Mouse (Mus musculus): ENCODE measurements at regions not wholly inside any gene's neighbourhood (a gene's known extent, or its start where the extent isn't known, plus 50 kb on each side); places are given as distances from the start of the nearest gene placed in this dataset.

DNA sequence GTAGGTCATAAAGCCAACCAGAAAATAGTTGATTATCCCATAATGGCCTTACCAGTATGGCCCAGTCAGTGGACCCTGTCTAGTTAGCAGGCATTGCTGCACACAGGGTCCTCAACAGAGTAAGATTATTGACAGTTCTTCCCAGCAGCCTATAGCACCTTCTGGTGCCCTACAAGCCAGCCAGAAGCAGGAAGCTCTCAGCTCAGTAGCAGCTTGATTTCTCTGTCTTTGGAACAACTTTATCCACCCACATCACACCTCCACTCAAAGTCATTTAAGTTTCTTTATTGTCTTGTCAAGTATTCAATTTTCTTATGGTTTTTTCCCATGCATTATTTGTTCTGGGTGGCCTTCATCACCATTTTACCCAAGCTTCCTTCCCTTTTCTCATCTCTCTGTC is 108.8 kb upstream of the Adra1d start:
- Histone ChIP-seq H3K4me1 (replicated peaks; ENCODE audit: control insufficient read depth, insufficient read depth, low read length) (no peaks in the 10 kb centered on the region), H3K4me2 (replicated peaks) (no peak overlapping the region), H3K9me3 (ENCODE audit: control insufficient read depth, low read length) (no peaks in the 10 kb centered on the region), H3K4me3 (replicated peaks; ENCODE audit: low read length) (no peak overlapping the region), H3K27ac (no peak overlapping the region), H3K9ac (no peak overlapping the region), H3K27me3 (ENCODE audit: control insufficient read depth, insufficient read depth, low read length) (no peaks in the 10 kb centered on the region), H3K36me3 (replicated peaks; ENCODE audit: control insufficient read depth, insufficient read depth) (no peaks in the 10 kb centered on the region)
- DNase-seq (ENCODE audit: low spot score) (no peak), ATAC-seq (ENCODE audit: low FRiP score) (no peak)

DNA sequence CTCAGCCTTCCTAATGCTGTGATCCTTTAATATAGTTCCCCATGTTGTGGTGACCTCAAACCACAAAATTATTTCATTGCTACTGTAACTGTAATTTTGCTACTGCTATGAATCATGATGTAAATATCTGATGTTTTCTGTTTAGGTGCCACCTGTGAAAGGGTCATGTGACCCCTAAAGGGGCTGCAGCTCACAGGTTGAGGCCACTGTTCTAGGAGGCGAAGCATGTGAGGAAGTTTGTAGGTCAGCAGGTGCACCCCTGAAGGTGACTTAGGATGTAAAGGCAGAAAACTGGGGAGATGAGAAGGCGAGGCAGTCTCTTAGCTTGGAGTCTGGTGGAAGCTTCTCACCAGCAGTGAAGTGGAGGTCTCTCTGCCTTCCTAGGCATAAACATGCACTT is 105.8 kb upstream of the Adra1d start:
- 95% methylated on average over 2 of the region's 2 CpGs for WGBS
- Histone ChIP-seq H3K9ac (no peak overlapping the region), H3K9me3 (ENCODE audit: control insufficient read depth, low read length) (no peaks in the 10 kb centered on the region), H3K4me2 (replicated peaks) (no peak overlapping the region), H3K27me3 (ENCODE audit: control insufficient read depth, insufficient read depth, low read length) (no peaks in the 10 kb centered on the region), H3K27ac (no peak overlapping the region), H3K4me3 (replicated peaks; ENCODE audit: low read length) (no peak overlapping the region), H3K4me1 (replicated peaks; ENCODE audit: control insufficient read depth, insufficient read depth, low read length) (no peaks in the 10 kb centered on the region), H3K36me3 (replicated peaks; ENCODE audit: control insufficient read depth, insufficient read depth) (no peaks in the 10 kb centered on the region)
- ATAC-seq (ENCODE audit: low FRiP score) = no peak
- DNase-seq (ENCODE audit: low spot score) = no peak

DNA sequence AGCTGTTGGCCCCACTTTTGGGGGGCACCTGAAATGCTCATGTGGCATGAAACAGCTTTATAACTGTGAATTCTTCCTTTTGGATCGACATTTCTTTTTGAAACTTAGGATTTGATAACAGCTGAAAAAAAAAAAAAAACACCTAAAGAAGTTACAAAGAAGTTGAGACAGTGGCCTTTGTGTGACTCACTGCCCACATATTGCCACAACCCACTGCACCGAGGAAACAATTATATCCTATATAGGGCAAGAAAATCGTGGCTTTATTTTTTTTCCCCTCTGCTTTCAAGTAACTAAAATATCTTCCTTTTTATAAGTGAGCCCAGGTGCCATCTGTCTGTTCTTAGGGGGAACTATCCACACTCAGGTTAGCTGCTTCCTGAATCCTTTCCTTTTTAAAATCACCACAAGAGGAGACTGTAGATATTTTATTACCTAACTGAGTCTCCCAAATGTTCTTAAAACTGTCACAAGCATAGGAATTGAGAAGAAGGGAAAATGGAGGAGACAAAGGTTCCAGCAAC is 104.8 kb upstream of the Adra1d start:
- H3K36me3 ChIP-seq (replicated peaks; ENCODE audit: control insufficient read depth, insufficient read depth) = no peaks in the 10 kb centered on the region
- H3K27me3 ChIP-seq (ENCODE audit: control insufficient read depth, insufficient read depth, low read length) = no peaks in the 10 kb centered on the region
- H3K4me1 ChIP-seq (replicated peaks; ENCODE audit: control insufficient read depth, insufficient read depth, low read length) = no peaks in the 10 kb centered on the region
- H3K27ac ChIP-seq = no peak overlapping the region
- H3K4me2 ChIP-seq (replicated peaks) = no peak overlapping the region
- ATAC-seq (ENCODE audit: low FRiP score) (no peak), DNase-seq (ENCODE audit: low spot score) (no peak)
- WGBS = 76% methylated on average over 3 of the region's 3 CpGs
- H3K4me3 ChIP-seq (replicated peaks; ENCODE audit: low read length) = no peak overlapping the region
- H3K9ac ChIP-seq = no peak overlapping the region
- H3K9me3 ChIP-seq (ENCODE audit: control insufficient read depth, low read length) = no peaks in the 10 kb centered on the region

DNA sequence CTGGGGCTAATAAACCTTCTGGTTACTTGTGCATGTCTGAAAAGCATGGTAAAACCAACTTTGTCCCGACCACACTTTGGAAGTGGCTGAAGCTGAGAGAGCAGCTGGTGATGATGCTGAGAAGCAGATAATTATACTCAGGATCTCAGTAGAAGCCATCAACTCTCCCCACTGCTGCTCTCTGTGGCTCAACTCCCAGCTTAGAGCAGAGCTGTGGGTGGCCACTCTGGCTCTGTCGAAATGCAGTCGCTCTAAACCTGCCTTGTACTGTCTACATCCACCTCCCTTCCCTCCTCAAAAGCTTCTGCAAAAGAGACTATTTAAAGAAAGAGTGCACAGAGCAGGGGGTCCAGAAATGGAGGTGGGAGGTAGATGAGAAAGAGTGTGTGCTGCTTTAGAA is 102.5 kb upstream of the Adra1d start:
- Histone ChIP-seq H3K27me3 (ENCODE audit: control insufficient read depth, insufficient read depth, low read length) (no peaks in the 10 kb centered on the region), H3K9me3 (ENCODE audit: control insufficient read depth, low read length) (no peaks in the 10 kb centered on the region), H3K4me1 (replicated peaks; ENCODE audit: control insufficient read depth, insufficient read depth, low read length) (no peaks in the 10 kb centered on the region), H3K27ac (no peak overlapping the region), H3K36me3 (replicated peaks; ENCODE audit: control insufficient read depth, insufficient read depth) (no peaks in the 10 kb centered on the region), H3K4me2 (replicated peaks) (no peak overlapping the region), H3K9ac (no peak overlapping the region), H3K4me3 (replicated peaks; ENCODE audit: low read length) (no peak overlapping the region)
- WGBS = 89% methylated on average over 3 of the region's 3 CpGs
- DNase-seq (ENCODE audit: low spot score) = no peak
- ATAC-seq (ENCODE audit: low FRiP score) = no peak

DNA sequence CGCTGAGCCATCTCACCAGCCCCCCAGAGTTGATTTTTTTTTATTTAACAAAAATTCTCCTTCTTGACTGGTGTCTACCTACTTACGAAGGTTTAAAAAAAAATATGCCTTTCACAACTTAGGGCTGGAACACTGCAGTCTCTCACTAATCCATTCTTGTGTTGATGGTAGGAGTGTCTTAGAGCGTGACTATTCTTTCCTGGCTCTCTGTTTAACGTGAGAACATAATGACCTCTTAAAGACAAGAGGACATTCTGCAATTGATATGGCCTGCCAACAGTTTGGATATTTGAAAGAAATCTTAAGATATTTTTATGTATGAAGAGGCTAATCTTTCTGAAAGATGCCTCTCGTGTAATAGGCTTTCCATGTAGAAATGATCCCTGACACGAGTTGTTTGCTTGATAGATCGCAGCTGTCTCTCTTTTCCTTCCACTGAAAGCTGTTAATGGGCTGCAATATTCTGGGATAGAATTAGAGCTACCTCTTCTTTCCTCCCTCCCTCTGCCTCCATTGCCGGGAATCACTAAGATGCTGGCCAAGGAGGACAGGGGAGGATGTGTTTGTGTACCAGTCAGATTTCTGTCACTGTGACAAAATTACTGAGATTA is 101.2 kb upstream of the Adra1d start:
- no peak overlapping the region for H3K27ac ChIP-seq
- H3K4me1 ChIP-seq (replicated peaks; ENCODE audit: control insufficient read depth, insufficient read depth, low read length) = no peaks in the 10 kb centered on the region
- no peaks in the 10 kb centered on the region for H3K36me3 ChIP-seq (replicated peaks; ENCODE audit: control insufficient read depth, insufficient read depth)
- H3K4me3 ChIP-seq (replicated peaks; ENCODE audit: low read length) = no peak overlapping the region
- H3K27me3 ChIP-seq (ENCODE audit: control insufficient read depth, insufficient read depth, low read length) = no peaks in the 10 kb centered on the region
- DNase-seq (ENCODE audit: low spot score) (no peak), ATAC-seq (ENCODE audit: low FRiP score) (no peak)
- H3K9me3 ChIP-seq (ENCODE audit: control insufficient read depth, low read length) = 0 out of 2 replicates have a peak, but pooled peaks cover 7% of the 10 kb centered on the region
- H3K4me2 ChIP-seq (replicated peaks) = no peak overlapping the region
- 83% methylated on average over 8 of the region's 8 CpGs for WGBS
- no peak overlapping the region for H3K9ac ChIP-seq

DNA sequence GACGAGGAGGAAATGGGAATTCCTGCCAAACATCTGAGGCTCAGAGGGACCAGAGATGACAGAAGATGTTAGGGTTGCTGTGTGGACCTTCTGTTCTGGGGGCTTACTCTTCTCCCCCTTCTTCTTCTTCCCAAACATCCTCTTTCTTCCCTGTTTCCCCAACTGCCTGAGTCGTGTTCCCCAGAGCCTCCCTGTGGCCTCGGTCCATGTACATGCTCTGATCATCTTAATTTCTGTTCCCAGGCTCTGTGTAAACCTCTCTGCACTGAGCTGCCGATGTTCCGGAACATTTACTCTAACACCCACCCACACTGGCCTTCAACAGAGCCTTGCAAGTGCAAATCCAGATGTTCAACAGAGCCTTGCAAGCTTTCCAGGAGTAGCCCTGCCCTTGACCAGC is 90.1 kb upstream of the Adra1d start:
- no peak for DNase-seq (ENCODE audit: low spot score)
- no peak overlapping the region for H3K27ac ChIP-seq
- 74% methylated on average over 5 of the region's 5 CpGs for WGBS
- no peaks in the 10 kb centered on the region for H3K9me3 ChIP-seq (ENCODE audit: control insufficient read depth, low read length)
- no peak overlapping the region for H3K4me3 ChIP-seq (replicated peaks; ENCODE audit: low read length)
- no peaks in the 10 kb centered on the region for H3K27me3 ChIP-seq (ENCODE audit: control insufficient read depth, insufficient read depth, low read length)
- ATAC-seq (ENCODE audit: low FRiP score) = no peak
- H3K4me2 ChIP-seq (replicated peaks) = no peak overlapping the region
- no peaks in the 10 kb centered on the region for H3K36me3 ChIP-seq (replicated peaks; ENCODE audit: control insufficient read depth, insufficient read depth)
- H3K9ac ChIP-seq = no peak overlapping the region
- H3K4me1 ChIP-seq (replicated peaks; ENCODE audit: control insufficient read depth, insufficient read depth, low read length) = no peaks in the 10 kb centered on the region

DNA sequence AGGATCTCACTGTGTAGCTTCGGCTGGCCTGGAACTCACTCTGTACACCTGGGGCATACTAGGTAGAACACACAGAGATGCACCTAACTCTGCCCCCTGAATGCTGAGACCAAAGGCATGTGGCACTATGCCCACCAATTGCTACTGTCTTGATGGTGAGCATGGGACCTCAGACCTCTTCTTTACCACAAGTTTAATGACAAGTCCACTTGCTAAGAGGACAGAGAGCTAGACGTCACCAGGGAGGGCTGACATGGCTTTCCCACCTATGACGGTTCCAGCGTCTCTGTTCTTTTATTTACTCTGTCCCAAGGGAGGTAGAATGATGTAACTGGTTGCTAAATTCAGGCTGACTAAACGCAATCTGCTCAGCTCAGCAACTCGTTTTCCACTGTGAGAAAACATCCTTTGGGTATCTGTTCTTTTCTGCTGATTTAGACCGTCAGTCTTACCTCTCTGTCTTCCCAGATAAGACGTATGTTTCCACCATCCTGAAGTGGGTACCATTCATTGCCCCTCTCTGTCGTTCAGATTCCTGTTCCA is 88.6 kb upstream of the Adra1d start:
- WGBS = 76% methylated on average over 9 of the region's 9 CpGs
- ATAC-seq (ENCODE audit: low FRiP score) = no peak
- Histone ChIP-seq H3K9me3 (ENCODE audit: control insufficient read depth, low read length) (no peaks in the 10 kb centered on the region), H3K36me3 (replicated peaks; ENCODE audit: control insufficient read depth, insufficient read depth) (no peaks in the 10 kb centered on the region), H3K4me2 (replicated peaks) (no peak overlapping the region), H3K27ac (no peak overlapping the region), H3K4me1 (replicated peaks; ENCODE audit: control insufficient read depth, insufficient read depth, low read length) (no peaks in the 10 kb centered on the region), H3K9ac (no peak overlapping the region), H3K4me3 (replicated peaks; ENCODE audit: low read length) (no peak overlapping the region), H3K27me3 (ENCODE audit: control insufficient read depth, insufficient read depth, low read length) (no peaks in the 10 kb centered on the region)
- no peak for DNase-seq (ENCODE audit: low spot score)

DNA sequence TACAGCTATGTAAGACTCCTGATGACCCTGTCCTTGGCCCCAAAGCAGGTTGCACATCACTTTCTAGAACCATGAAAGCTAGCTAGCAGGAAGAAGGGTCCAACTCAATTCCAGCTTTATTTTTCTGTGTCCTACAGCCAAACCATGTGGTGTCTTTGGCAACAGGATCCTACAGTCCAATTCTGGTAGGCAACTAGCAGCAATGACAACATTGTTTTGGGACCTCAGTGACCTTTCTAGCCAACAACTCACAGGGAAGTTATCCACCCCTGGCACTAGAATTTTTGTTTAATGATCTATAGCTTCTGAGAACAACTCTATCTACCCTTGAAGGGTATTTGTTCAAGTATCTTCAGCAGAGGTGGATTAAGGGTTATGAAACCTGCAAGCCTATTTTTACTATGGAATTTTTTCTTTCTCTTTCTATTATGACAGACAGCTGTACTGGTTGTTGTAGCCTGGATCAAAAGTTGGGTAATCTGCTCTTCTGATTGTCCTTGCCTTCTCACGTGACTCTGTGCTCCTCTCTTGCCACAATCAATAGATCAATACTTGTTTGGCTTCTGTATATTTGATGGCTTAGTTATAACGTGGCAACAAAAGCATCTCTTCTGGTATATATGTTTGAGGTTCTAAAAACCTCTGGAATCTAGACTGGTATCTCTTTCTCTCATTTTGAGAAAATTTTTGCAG is 82.2 kb upstream of the Adra1d start:
- H3K4me1 ChIP-seq (replicated peaks; ENCODE audit: control insufficient read depth, insufficient read depth, low read length) = peaks cover 3% of the 10 kb centered on the region; the same call in 1 of the 2 replicates
- WGBS = 77% methylated on average over 2 of the region's 2 CpGs
- no peaks in the 10 kb centered on the region for H3K36me3 ChIP-seq (replicated peaks; ENCODE audit: control insufficient read depth, insufficient read depth)
- H3K9me3 ChIP-seq (ENCODE audit: control insufficient read depth, low read length) = no peaks in the 10 kb centered on the region
- H3K27me3 ChIP-seq (ENCODE audit: control insufficient read depth, insufficient read depth, low read length) = no peaks in the 10 kb centered on the region
- DNase-seq (ENCODE audit: low spot score) = no peak
- no peak for ATAC-seq (ENCODE audit: low FRiP score)
- no peak overlapping the region for H3K27ac ChIP-seq
- no peak overlapping the region for H3K4me3 ChIP-seq (replicated peaks; ENCODE audit: low read length)
- H3K4me2 ChIP-seq (replicated peaks) = no peak overlapping the region
- H3K9ac ChIP-seq = no peak overlapping the region

DNA sequence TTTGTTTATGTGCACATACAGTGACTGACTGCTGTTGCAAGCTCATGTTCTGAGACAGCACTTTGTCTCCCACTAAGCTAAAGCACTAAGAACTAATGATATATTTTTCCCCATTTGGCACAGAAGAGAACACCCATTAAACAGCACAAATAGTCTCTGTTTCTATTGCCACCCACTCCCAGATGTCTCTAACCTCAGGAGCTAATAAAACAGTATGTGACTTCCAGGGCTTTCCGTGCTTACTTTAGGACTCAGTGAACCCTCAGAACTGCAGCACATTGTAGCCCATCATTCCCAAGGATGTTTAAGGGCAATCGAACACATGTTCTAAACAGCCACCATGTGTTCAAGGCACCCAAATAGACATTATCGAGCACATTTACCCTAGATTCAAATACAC is 80.4 kb upstream of the Adra1d start:
- DNase-seq (ENCODE audit: low spot score) (no peak), ATAC-seq (ENCODE audit: low FRiP score) (no peak)
- no peak overlapping the region for H3K4me3 ChIP-seq (replicated peaks; ENCODE audit: low read length)
- H3K9me3 ChIP-seq (ENCODE audit: control insufficient read depth, low read length) = no peaks in the 10 kb centered on the region
- WGBS = 91% methylated on average over 3 of the region's 3 CpGs
- no peak overlapping the region for H3K27ac ChIP-seq
- no peaks in the 10 kb centered on the region for H3K27me3 ChIP-seq (ENCODE audit: control insufficient read depth, insufficient read depth, low read length)
- no peak overlapping the region for H3K4me2 ChIP-seq (replicated peaks)
- H3K9ac ChIP-seq = no peak overlapping the region
- peaks cover 5% of the 10 kb centered on the region; the same call in 1 of the 2 replicates for H3K4me1 ChIP-seq (replicated peaks; ENCODE audit: control insufficient read depth, insufficient read depth, low read length)
- H3K36me3 ChIP-seq (replicated peaks; ENCODE audit: control insufficient read depth, insufficient read depth) = no peaks in the 10 kb centered on the region

Data from hindbrain, embryonic 14.5 days (tissue).